Mouse (Mus musculus): ENCODE results near the gene Cfap69.

GRCm38 (mm10) chr5:5540385-5540784, 123.7 kb downstream of the Cfap69 start:
- TF ChIP-seq CTCF (IDR thresholded peaks at IDR 0.05; ENCODE audit: low read depth, low read length), result no peak
- no peak for TF ChIP-seq POLR2A (IDR thresholded peaks at IDR 0.05; ENCODE audit: extremely low read depth, insufficient read depth, low read length)
